Mouse (Mus musculus) brain, embryonic 14.5 days (tissue): ENCODE data around the gene Caap1.

ENCODE experiments used
- CTCF ChIP-seq: fragments of 200-500 bp; IDR thresholded peaks from 2 replicates; pipeline ENCODE4 v1.5.1; 2012; ENCODE audit warnings: inconsistent platforms, mild to moderate bottlenecking, moderate library complexity, borderline replicate concordance; ENCODE audit not compliant: insufficient read depth, insufficient read length; ENCODE audit errors: extremely low read depth
- POLR2A ChIP-seq: fragments of 200-500 bp; IDR thresholded peaks from 2 replicates; pipeline ENCODE4 v1.6.1; 2012; ENCODE audit warnings: mild to moderate bottlenecking, inconsistent platforms, borderline replicate concordance; ENCODE audit not compliant: poor library complexity, insufficient read depth, insufficient read length, severe bottlenecking; ENCODE audit errors: extremely low read depth

DNA sequence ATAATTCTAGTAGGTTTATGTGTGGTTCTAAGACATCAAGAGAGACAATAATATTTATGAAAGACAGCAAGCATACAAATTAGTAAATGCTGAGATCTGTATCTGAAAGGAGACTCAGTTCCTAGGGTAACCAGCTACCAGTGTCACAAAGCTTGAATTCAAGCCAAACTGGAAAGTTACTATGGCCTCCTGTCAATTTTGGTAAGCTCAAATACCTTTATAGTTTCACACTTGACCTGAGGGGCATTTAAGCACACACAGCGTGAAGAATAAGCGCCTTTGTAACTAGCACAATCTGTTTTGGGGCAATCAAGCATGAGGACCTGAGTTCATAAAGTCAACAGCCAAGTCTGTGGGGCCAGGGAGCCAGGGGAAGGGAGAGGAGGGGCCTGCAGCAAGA is 2.7 kb upstream of the Caap1 start:
- no peak for TF ChIP-seq CTCF
- no peak for TF ChIP-seq POLR2A
